Mouse (Mus musculus) c-Kit-positive CD71-negative TER-119-negative erythroid progenitor cells, embryonic 14.5 days (primary cell): ENCODE data around the gene Orm3.
A peak's percentile ranks its signal among the peaks of the same experiment; 100 is the strongest.

Source experiments
- DNase-seq: peaks from one replicate; pipeline ENCODE4 v3.0.0-alpha.2; 2013; ENCODE audit warnings: low read depth

The Orm3 gene

GRCm38 (mm10) chr4:63370897-63371296 is 14.9 kb downstream of the Orm3 start:
- no peak for DNase-seq

DNA sequence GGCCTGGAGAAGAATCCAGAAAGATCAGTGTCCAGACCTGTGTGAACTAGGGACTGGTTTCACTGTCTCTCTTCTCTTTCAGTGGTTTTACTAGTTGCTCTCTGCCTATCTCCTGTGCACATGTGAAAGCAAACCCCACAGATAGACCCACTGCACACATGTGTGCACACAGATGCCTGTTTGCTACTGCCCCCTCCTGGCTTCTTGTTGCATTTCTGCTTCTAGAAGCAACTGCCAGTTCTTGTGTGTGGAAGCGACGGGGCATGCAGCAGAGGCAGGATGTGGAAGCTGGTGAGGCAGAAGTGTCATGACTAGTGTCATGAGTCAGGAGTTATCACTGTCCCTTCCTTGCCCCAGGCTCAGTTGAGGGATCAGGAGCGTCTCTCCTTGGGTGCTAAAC is 15.9 kb downstream of the Orm3 start:
- no peak for DNase-seq

- DNase-seq: no peak
These were observed 17.4 kb downstream of the Orm3 start for GRCm38 (mm10) chr4:63373404-63373803.

DNA sequence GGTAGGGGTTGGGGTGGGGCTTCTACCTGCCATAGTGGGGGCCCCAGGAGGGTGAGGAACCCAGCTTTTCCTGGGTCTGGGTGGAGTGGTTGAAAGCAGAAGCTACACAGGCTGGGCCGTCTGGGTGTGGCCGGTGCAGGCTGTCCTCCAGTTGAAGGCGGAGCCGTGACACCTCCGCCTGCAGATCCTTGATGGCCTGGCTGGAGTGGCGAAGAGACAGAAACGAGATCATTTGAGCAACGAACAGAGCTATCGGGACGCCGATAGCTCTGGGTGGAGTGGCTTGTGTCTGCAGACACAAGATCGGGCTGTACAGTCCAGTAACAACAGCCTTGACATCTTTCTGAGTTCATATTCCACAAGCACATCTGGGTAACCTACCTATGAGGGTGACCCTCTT is 18.4 kb downstream of the Orm3 start:
- no peak for DNase-seq

GRCm38 (mm10) chr4:63375367-63375766 is 19.4 kb downstream of the Orm3 start:
- DNase-seq: no peak

DNA sequence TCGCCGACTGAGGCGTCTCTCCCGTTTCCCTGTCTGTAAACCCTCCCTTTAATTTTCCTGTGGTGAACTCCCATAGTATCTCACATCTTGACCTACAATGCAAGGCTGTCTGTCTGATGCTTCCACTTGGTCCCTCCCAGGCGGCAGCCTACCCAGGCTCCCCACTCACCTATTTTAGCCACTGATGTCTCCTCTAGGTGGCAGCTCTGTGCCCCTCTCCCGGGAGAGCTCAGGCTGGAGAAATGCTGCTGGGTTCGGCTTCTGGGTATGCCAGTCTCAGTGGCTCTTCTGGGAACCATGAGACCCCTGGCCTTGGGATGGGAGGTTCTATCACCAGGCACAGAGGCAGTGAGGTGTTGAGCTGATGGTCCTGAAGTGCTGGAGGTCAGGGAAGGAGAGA is 21.5 kb downstream of the Orm3 start:
- DNase-seq: no peak

DNA sequence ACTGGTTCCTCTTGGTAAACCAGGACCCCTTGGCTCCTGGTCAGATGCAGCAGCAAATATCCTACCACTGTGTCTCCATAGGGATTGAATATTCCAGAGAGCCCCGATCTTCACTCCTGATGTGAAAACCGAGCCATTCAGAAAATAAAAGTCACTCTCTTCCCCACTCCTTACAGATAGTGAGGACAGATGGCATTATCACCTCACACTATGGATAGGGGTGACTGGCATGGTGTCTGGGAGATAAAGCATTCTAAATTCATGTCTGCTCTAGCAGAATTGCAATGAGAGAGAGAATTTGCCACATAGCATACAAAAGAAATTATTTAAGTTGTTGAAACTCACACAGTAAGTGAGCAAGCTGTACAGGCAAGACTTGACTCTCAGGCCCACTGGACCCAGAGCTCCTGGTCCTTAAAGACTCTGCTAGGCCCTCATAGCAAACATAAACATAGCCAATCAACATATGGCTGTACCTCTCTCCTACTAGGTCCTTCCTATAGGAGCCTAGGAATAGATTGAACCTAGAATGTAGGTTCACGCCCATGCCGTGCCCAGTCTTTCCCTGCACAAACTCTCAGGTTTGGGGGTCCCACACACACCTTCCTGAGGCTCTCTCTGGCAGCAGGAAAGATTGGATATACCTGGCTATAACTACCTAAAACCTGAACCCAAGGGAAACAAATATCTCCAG is 26.9 kb downstream of the Orm3 start:
- no peak for DNase-seq

GRCm38 (mm10) chr4:63383474-63383873 is 27.5 kb downstream of the Orm3 start:
- DNase-seq: no peak

DNA sequence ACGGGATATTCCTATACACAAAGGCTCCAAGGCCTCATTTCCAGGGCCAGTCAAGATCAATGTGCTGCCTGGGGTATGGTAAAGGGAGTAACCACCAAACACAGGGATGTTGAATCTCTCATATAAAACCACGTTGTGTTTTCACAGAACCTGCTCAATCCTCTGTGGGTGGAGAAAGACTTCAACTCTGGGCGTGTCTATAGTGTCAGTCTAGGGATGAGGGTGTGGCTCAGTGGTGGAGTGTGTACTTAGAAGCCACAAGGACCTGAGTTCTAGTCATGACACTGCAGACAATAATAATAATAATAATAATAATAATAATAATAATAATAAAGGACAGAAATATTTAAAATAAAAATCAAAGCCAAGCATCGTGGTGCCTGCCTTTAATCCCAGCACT is 28.3 kb downstream of the Orm3 start:
- DNase-seq: no peak

DNA sequence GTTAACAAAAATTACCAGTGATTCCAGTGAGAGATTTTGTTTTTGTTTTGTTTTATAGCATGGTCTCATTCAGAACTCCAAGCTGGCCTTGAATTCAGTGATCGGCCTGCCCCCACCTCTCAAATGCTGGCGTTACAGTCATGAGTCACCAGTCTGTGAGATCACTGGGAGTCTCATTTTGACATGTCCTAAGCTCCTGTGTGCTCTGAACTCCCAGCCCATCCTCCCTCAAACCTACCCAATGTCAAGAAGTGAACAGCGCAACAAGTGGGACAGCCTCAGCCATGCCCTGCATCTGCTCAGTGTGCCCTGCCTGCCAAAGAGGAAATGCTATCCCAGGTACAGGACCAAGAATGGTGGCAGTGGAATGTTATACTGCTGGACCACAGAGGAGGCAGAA is 29.3 kb downstream of the Orm3 start:
- no peak for DNase-seq

DNA sequence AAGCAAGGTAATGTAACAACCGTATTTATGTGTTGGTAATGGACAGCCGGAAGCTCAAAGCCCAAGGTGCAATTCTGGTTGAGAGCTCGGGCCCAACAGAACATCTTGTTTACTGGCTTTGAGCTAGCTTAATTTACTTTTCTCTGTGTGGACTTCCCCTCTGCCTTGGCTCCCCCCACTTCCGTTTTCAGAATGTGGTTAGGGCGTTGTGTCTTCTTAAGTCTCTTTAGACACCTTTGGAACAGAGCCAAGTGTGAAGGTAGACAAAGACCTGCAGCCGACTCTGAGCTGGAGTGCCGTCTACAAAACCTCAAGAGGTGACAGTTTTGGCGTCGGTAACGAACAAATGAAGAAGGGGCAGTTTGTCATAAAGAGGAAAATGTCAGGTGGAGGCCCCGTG is 29.8 kb downstream of the Orm3 start:
- peak; percentile 62 for DNase-seq

DNA sequence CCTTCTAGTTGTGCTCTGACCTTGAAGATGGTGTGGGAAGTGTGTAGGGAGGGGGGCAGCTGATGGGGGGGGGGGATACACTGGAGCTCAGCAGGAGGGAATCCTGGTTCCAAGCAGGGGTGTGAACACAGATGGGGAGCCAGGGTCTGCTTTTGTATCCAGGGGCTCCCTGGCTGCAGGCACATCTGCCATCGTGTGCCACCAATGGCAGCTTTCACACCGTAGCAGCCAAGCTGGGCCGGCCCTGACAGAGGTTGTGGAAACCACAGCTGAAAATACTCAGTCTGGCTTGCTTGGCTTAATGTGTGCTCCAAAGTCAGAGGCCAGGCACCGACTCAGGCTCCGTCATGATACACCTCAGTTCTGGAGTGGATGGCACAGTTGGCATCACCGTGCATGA is 32.1 kb downstream of the Orm3 start:
- DNase-seq: no peak

- no peak for DNase-seq
These were observed 33.3 kb downstream of the Orm3 start for GRCm38 (mm10) chr4:63389121-63389886.

DNA sequence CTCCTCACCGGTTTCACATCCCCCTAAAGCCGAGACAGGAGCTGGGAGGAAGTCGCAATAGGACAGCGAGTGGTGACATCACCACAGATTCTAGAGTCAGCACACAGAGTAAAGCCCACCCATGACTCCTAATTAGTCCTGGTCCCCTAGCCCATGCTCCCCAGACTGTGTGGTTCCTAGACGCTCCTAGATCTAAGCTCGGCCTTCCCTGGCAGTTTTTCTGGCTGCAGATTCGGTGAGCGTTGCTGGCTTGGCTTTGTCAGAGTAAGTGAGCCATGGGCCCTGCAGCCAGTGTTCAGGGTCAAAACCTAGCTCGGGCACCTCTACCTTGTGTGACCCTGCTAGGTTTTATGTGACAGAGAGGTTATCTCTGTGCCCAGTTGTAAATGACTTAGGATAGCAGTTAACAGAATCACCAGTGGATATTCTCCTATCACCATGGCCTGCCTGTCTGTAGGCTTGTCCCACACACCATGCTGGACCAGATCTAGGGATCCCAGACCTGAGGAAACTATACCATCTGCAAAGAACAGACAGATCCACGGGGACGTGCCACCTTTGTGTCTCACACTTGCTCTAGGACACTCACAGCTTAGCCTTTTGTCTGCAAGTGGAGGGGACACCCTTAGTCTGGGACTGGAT is 34.0 kb downstream of the Orm3 start:
- DNase-seq: no peak

DNA sequence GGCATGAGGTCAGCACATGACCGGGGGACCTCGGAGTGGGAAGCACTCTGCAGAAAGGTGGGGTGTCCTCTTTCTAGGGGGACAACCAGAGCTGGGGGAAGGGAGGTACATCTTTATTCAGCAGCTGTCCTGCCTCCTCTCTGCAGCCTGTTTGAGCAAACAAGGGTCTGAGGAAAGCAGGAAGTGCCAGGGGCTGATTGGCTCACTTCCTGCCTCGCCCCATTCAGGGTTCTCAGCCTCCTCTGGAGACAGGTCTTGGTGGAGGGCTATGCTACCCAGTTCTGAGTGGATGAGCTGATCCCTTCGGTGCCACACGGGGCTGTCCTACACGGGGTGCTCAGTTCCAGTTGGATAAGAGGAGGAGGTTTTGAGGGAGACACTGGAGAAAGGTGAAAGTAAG is 35.4 kb downstream of the Orm3 start:
- DNase-seq: no peak

- DNase-seq: no peak
These were observed 42.1 kb downstream of the Orm3 start for GRCm38 (mm10) chr4:63397981-63398537.

- DNase-seq: peak; percentile 47
These were observed 43.1 kb downstream of the Orm3 start for GRCm38 (mm10) chr4:63398854-63399609.

DNA sequence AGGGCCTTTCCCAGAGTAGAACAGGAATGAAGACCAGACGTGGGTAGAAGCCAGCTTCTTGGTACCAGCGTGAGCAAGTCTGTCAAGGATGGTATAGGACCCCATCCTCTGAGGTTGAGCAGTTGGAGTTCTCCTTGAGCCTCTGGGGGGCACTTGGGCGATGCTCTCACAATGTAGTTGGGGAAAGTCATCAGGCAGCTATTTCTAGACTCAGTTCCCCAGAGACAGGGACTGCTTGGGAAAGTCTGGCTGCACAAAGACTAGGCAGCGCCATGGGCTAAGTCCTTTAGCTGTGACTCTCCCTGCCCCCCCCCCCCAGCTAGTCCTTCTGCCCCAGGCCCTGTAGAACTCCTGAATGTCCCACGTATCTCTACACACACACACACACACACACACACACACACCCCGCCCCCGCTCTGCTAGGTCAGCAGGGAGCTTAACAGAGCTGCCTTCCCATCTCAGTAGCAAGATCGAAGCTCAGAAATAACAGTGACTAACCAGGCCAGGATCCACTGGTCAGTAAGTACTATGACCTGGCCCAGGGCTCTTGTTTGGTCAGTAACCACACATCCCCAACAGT is 43.8 kb downstream of the Orm3 start:
- DNase-seq: no peak

GRCm38 (mm10) chr4:63400541-63401306 is 44.8 kb downstream of the Orm3 start:
- peak; percentile 58 for DNase-seq

- DNase-seq: no peak
These were observed 45.7 kb downstream of the Orm3 start for GRCm38 (mm10) chr4:63401620-63402019.

DNA sequence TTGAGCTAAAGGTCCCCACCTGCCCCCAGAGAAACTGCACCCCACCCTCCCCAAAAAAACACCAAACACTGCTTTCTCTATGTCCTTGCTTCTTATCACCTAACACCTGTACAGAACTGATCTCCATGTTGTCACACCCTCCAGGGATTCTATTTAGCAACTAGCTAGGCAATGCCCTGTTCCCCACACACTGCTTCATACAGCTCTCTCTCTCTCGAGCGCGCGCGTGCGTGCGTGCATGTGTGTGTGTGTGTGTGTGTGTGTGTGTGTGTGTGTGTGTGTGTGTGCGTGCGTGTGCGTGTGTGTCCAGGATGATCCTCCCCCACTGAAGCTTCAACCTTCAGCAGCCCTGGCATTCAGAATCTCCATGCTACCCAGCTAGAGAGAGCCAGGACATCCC is 46.1 kb downstream of the Orm3 start:
- no peak for DNase-seq
